Mouse (Mus musculus) mouse embryonic stem cell (cell line): Measurements from ENCODE around the gene Sept12.

ENCODE experiments used
- in situ Hi-C, 2 experiments: fragments of 300-500 bp; cut with MboI; formaldehyde crosslinking; loops; 1 replicate in 1 of 2; 3 replicates in 1 of 2; pipeline ENCODE4 v1.14.3; 2019 to 2020; ENCODE audit warnings: low sequenced_read_pairs in 2 of 2, low pct_unique_long_range_greater_than_20kb in 1 of 2, mixed read lengths in 1 of 2; ENCODE audit not compliant: unreplicated experiment in 1 of 2

The Sept12 gene

DNA sequence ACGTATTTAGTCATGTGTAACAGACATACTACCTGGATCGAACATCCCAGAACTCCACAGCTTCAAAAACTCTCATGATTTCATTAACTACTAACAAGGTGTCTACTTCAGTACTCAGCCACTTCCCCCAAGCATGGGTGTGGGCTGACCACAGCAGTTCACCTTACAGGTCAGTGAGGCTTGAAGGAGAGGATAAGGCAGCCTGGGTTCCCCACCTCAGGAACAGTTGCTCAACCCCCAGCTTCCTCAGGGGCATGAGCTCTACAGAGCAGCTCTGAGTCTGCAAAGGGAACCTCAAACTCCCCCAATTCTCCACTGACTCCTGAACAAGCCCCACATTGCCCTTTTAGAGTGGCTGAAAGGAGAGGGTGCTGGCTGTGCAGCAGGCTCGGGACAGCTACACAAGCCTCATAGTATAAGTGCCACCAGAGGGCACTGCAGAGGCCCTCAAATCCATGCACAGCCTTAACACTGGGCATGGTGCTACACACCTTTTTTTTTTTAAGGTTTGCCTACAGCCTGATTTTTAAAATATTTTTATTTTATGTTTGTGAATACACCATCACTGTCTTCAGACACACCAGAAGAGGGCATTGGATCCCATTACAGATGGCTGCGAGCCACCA is 17.8 kb downstream of the Sept12 start:
- in situ Hi-C loops = no loop called here

DNA sequence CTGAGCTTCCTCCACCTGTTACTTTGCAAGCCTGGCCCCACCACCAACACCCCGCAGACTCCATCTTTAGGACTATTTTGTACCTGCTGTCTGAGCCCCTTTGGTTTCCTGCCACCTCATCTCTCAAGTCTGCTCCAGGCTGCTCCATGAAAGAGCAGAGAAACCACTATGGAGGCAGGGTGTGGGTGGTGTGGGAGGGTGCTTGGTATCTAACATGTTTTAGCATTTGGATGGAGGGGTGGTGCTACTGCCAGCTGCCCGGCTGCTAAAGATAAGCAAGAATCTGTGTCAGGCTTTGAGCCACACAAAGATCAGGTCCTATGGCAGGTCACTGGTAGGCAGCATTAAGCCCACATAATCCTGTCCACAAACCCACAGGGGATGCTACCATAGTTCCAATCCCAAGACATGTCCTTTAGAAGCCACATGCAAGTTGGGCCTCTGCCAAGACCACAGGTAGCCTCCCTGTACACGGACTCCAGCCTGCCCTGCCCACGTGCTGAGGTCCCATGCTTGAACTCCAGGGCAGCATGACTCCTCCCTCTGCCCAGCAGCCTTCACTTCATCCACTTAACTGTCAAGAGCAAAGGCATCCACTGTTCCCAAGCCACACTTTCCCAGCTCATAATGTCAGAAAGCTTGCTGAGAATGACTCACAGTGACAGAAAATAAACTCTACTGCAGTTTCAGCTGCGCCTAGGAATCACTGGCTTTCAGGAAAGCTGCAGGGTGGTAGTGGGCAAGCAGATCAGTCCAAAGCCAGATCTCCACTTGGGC is 19.2 kb downstream of the Sept12 start:
- in situ Hi-C loops = no loop called here

DNA sequence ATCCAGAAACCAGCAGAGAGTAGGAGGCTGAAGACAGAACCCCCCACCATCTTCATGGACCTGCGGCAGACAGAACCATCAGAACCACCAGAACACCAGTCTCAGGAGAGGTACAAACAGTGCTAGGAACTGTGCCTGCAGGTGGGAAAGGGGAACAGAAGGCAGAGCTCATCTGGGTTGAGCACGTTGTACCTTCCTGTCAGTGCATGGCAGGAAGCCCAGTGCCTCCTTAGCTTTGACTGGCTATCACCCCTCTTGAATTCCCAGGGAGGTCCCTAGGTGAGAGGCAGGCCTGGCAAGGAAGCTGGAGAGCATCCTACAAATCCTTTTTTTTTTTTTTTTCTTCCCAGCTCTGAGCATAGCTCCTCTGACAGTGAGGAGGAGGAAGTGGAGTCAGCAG is 21.5 kb downstream of the Sept12 start:
- in situ Hi-C loops = no loop called here

DNA sequence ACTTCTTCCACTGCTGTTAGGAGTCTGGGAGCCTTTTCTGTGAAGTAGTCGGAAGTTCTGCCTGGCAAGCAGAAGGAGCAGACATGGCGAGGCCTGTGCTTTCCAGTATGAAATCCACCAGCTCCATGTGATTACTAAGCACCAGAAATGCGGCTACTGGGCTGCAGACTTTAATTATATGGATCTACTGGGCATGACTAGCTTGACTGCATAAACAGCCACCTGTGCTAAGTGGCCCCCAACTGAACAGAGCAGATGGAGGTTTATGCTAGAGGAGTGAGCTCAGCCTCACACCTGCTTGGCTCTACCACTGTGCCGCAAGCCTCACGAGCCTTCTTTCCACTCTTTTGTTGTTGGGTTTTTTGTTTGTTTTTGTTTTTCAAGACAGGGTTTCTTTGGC is 23.1 kb downstream of the Sept12 start:
- in situ Hi-C loops = no loop called here

DNA sequence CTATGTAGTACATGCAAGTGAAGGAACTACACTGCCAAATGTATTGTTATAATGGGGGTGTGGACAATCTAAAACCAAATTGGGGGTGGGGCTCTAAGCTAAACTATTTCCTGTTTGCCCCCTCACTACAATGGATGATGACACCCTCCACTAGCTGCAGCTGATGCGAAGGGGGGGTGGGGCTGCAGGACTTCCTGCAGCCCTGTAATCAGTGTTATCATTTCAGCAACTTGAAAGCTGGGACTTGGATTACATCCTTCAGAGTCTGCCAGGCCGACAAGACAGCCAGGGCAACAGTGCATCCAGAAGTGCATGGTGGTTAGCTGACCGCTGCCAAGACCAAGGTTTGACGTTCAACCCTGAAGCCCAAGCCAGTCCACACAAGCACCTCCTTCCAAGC is 26.0 kb downstream of the Sept12 start:
- in situ Hi-C loops = no loop called here

DNA sequence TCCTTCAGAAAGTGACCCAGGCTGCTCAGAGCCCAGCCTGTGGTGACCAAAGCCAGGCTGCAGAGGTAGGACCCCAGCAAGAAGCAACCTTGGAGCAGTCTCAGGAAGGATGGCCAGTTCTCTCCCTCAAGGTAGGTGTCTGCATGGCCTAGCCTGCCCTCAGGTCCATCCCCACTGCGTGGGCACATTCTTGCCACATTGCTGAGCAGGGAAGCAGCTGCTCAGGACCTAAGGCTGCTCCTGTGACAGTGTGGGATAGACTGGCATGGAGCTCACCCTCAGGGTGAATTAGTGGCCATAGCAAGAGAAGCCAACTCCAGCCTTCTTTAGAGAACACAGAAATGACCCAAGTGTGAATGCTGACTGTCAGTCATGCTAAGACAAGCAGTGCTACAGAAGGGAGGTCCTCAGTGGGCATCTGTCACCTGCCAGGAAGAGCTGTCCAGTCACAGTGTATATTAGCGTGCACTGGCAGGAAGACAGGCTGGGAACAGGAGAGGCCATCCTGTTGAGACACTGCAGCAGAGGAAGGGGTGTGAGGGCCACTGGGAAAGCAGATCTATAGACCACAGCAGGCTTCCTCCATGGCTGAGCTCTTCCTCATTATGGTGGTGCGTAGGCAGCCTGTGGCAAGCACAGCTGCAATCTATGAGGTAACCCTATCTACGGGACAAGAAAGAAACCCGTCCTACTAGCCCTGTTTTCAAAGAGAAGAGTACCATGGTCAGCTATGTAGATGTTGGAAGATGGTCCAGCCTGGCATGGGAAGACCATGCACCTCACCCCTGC is 28.4 kb downstream of the Sept12 start:
- in situ Hi-C loops = no loop called here

DNA sequence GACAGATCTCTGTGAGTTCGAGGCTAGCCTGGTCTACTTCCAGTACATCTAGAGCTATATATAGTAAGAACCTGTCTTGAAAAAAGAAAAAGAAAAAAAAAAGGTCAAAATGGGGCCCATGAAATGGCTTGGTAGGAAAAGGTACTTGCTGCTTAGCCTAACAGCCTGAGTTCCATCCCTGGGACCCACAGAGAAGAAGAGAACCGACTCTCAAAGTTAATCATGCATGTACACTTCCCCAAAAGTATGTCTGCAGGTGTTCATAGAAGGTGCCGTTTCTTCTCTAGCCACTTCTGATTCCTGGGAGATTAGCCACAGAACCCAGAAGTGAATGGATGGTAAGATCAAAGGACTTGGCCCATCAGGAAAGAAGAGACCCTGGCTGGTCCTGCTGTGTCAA is 29.2 kb downstream of the Sept12 start:
- in situ Hi-C loops = no loop called here

DNA sequence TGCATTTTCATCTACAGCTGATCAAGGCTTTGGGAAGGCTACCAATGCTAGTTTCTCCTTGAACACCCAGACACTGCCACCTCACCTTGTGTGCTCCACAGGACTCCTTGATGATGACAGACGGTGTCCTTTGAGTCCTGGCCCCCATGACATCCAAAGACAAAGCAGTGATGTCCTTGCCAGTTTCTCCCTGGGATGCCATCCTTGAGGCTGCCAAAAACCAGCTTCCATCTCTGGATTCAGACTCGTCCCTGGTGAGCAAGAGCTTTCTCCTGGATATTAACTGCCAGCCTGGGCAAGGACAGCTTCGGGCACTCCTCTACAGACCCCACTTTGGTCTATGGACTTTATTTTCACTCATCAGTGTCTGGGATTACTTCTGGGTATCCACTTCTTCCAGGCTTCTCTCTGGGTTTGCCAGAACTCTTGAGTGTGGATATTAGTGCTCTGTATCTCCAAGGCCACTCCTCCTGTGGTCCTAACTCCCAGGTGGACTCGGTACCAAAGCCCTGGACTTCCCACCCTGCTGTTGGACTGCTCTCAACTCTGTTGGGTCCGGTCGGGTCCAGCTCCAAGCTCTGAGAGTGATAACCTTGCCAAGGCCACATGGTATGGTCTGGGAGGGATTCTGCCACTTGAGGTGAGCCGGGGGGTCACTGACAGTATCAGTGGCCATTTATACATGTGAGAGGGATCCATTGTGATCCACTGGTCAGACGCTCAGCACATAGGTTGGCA is 32.1 kb downstream of the Sept12 start:
- in situ Hi-C loops = no loop called here

DNA sequence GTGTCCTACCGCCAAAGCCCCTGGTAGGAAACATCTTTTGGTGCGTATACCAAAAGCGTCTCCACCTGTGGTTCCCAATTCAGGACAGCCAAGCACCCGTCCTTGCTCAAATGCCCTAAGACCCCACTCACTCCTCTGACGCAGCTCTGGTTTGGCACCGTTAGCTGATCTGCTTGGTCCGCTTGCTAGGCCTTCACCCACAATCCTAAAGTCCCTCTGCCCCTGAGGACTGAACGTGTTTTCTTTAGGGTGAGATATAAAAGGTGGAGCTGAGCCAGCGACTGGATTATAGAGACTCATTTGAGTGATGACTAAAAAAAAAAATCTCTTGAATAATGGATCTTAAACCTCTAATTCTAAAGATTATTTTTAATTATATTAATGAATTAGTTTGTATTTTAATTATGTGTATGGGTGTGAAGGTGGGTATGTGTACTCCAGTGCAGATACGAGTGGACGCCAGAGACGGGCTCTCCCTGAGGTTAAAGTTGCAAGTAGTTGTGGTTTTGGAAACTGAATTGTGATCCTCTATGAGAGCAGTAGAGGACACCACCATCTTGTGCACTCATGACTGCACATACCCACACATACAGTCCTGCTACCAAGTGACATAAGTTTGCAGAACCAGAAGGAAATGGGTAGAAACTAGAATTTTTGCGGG is 32.8 kb downstream of the Sept12 start:
- in situ Hi-C loops = no loop called here

DNA sequence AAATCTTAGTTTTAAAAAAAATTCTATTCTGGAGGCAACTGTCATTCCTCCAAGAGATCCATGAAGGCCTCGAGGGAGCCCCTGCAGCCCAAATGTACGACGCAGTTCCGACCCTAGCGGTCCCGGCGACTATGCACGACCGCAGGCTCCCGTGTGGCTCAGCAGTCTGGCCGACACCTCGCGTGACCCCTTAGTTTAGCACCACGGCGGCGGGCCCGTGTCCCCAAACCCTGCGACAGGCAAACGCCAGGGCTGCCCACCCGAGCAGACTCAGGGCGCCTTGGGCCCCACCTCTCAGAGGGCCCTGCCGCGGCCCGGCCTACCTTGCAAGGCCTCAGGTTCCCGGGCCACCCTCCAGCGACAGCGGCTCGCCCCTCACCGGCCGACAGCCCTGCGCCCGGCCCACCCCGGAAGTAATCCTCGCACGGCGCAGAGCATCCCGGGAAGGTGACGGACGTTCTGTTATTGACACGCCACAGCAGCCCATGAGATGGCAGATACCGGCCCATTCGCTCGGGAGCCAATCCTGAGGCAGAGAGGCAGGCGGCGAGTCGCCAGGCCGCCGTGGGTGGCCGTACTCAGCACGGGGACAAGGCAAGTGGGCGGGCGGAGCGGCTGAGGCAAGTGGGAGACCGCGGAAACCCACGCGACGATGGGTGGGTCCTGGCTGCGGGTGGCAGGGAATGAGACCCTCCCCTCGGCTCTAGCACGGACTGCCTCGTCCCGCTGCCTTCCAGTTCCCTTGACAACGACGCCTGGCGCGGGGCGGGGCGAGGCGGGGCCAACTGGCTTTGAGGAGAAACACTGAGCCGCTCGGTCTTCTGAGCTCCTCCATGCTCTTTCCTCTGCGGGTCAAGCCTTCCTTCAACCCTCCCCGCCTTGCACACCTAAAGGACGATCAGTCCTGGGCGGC is 33.6 kb downstream of the Sept12 start, which contains the start of gene Anks3:
Anks3 (minus strand) TSS at position 409 of the 913 bp plus-strand sequence.
- in situ Hi-C loops = no loop called here

DNA sequence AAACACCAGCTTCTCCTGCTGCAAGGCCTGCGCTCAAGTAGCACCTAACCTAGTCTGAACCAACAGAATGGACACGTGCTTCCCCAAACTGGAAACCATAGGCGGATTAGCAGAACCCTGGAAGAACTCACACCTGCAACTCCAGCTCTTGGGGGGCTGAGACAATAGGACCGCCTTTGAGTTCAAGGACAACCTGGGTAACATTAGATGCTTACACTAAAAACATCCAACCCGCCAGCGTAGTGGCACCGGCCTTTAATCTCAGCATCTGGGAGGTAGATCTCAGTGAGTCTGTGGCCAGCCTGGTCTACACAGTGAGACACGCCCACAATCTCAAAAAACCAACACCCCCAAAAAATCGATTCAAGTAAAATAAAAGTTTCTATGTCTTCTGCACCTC is 34.3 kb downstream of the Sept12 start:
- in situ Hi-C loops = no loop called here

DNA sequence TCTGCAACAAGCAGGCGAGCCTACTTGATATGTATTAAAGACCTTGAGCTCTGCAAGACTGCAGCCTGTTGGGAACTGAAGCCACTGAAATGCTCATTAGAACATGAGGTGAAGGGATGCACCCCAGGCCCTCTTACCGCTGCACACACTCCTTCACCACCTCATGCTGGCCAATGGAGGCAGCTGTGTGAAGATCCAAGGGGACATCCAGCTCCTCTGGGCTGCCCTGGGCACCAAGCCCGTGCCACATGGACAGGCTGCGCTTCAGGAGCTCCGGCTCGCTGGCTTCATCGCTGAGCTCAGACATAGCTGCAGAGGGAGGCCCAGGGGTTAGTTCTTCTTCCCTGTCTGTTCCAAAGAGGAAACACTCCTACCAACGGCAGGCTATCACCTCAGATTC is 37.4 kb downstream of the Sept12 start:
- in situ Hi-C loops = no loop called here

DNA sequence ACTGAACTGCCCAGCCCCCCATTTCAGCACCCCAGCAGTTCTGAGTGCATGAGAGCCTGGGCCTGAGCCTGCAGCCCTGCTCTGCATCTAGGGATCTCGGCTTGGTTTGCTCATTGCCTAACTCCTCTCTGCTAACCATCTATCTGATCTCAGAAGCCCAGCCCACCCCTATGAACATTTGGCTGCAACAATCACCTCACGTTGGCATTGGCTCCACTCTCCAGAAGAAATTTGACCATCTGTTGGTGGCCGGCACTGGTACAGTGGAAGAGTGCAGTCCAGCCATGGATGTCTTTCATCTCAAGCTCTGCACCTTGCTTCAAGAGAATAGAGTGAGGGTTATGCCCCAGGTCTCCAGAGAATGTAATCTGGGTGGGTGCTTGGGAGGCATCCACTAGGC is 40.2 kb downstream of the Sept12 start:
- in situ Hi-C loops = no loop called here

DNA sequence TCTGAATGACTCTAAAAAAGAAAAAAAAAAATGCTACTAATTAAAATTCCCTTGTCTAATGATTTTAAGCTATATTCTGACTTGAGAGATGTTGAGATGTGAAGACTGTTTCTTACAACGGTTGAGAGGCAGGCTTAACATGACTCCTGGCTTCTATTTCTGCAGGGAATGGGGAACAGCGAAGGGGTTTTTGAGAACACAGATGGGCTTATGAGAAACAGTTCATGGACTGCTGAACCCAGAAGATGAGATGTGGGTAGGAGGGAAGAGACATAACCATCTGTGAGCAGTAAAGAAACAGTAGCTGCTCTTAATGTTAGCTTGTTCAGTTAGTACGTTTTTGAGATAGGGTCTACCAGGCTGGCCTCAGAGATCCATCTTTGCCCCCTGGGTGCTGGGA is 41.0 kb downstream of the Sept12 start:
- in situ Hi-C loops = no loop called here

DNA sequence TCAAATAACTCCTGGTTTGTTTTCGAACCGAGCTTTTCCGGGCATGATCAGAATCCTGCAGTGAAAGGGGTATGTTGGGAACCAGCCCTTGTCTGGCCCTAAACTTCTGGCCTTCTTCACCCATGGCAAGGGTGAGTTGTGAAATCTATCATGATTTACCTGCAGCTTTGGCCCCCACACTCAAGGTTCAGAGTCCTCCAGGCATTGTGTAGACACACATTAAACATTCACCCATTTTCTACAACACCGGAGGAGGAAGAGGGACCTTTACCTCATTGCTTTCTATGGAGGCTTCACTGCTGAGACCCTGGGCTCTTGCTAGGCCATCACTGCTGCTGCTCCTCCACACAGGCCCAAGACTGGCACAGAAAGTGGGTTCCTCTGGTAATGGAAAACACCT is 50.3 kb downstream of the Sept12 start:
- in situ Hi-C loops = no loop called here

DNA sequence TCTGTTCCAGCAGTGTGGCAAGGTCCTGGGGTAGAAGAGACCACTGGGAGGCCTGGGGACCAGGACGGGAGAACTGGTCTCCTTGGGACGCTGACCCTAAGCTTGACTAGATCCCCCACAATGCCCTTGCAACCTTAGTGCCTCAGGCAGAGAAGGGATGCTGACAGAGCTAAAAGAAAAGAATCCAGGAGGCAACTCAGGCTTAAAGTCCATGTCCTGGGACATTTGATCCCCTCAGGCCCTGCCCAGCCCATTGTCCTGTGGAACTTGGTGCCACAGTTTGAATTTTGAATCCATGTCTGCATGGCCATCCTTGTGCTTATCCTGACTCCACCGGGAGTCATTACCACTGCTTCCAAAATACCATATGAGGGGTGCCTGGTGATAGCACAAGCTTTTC is 51.5 kb downstream of the Sept12 start:
- in situ Hi-C loops = no loop called here

DNA sequence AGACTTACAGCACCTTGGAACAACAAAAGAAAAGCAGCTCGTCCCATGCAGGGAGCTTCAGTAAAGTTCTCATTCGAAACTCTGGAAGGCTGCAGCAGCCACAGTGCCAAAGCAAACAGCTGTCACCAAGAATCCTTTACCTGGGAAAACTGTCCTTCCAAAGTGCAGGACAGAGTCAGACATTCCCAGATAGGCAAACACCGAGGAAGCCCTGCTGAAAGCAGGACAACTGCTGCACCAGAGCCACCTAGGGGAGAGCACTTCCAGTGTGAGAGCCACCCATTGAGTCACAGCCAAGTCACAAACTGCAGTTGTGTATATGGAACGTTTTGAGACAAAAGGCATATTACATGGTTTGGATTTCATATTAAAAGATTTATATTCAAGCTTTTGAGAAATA is 52.2 kb downstream of the Sept12 start:
- in situ Hi-C loops = no loop called here

DNA sequence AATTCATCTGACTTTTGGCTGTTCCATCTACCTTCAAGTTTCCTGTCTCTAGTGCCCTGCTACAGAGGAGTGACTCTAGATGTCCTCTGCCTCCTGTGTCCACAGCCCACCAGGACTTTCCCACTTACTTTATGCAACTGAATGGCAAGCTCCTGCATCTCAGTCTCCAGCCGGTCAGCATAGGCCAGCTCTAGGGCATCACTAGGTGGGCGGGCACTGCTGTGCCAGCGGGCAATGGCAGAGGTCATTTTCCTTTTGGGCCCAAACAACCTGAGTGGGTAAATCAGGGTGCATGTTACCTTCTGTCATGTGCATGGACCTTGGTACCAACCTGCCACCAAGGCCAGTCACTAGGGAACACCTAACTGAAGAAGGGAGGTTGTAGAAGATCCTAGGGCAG is 54.2 kb downstream of the Sept12 start:
- in situ Hi-C loops = no loop called here
